Mouse (Mus musculus): Measurements from ENCODE around the gene Hoxb3. TPM values are rescaled to one million over a fixed set of nuclear protein-coding genes. Genes with fewer than 3 reads are reported as not detected.

Gene Hoxb3
- polyA plus RNA-seq, 1 experiment from 2014 or later: not detected

DNA sequence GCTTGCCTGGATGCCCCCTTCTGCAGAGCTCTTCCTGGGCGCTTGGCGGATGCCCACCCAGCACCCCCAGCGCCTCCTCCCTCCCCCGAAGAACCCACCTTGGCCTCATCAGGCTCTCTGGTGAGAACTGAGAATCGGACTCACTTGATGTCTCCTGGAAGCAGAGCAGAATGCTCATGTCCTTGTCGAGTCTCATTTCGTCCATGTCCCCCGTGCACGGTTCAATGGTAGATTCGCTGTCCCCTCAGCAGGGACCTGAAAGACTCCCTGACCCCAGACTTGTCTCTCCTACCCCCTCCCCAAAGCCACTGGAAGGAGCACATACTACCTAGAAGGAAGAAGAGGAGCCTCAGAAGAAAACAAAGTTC lies 22.1 kb upstream of the Hoxb3 start:
- Histone ChIP-seq H3K27ac (ENCODE audit: low read length) (no peak overlapping the region), H3K27me3 (replicated peaks; ENCODE audit: control insufficient read depth, insufficient read depth, low read length) (peaks cover 97% of the 10 kb centered on the region), H3K4me3 (replicated peaks; ENCODE audit: low read length) (no peak overlapping the region), H3K36me3 (ENCODE audit: control insufficient read depth, insufficient read depth) (no peaks in the 10 kb centered on the region), H3K9ac (replicated peaks; ENCODE audit: low read depth, low read length) (no peak overlapping the region), H3K4me1 (replicated peaks; ENCODE audit: control insufficient read depth, insufficient read depth, low read length) (no peaks in the 10 kb centered on the region; the same call in 1 of the 2 replicates), H3K9me3 (ENCODE audit: control insufficient read depth, low read length) (no peaks in the 10 kb centered on the region), H3K4me2 (ENCODE audit: low read length) (no peak overlapping the region)
- no peak for ATAC-seq
- WGBS: 4% methylated on average over 10 of the region's 10 CpGs

- Histone ChIP-seq H3K27me3 (replicated peaks; ENCODE audit: control insufficient read depth, insufficient read depth, low read length) (peaks cover 97% of the 10 kb centered on the region), H3K4me3 (replicated peaks; ENCODE audit: low read length) (no peak overlapping the region), H3K27ac (ENCODE audit: low read length) (no peak overlapping the region), H3K4me1 (replicated peaks; ENCODE audit: control insufficient read depth, insufficient read depth, low read length) (no peaks in the 10 kb centered on the region; the same call in 1 of the 2 replicates), H3K9me3 (ENCODE audit: control insufficient read depth, low read length) (no peaks in the 10 kb centered on the region), H3K36me3 (ENCODE audit: control insufficient read depth, insufficient read depth) (no peaks in the 10 kb centered on the region), H3K4me2 (ENCODE audit: low read length) (no peak overlapping the region), H3K9ac (replicated peaks; ENCODE audit: low read depth, low read length) (no peak overlapping the region)
- 2% methylated on average over 15 of the region's 15 CpGs for WGBS
- no peak for ATAC-seq
Measured at GRCm38 (mm10) chr11:96301837-96302236, 21.3 kb upstream of the Hoxb3 start.

- WGBS: 3% methylated on average over 23 of the region's 23 CpGs
- H3K4me2 ChIP-seq (ENCODE audit: low read length): no peak overlapping the region
- no peak for ATAC-seq
- H3K27me3 ChIP-seq (replicated peaks; ENCODE audit: control insufficient read depth, insufficient read depth, low read length): peaks cover 97% of the 10 kb centered on the region
- H3K4me1 ChIP-seq (replicated peaks; ENCODE audit: control insufficient read depth, insufficient read depth, low read length): no peaks in the 10 kb centered on the region; the same call in 1 of the 2 replicates
- no peak overlapping the region for H3K27ac ChIP-seq (ENCODE audit: low read length)
- no peak overlapping the region for H3K4me3 ChIP-seq (replicated peaks; ENCODE audit: low read length)
- H3K9me3 ChIP-seq (ENCODE audit: control insufficient read depth, low read length): no peaks in the 10 kb centered on the region
- H3K9ac ChIP-seq (replicated peaks; ENCODE audit: low read depth, low read length): no peak overlapping the region
- no peaks in the 10 kb centered on the region for H3K36me3 ChIP-seq (ENCODE audit: control insufficient read depth, insufficient read depth)
Measured at GRCm38 (mm10) chr11:96302381-96303150, 20.6 kb upstream of the Hoxb3 start.

- Histone ChIP-seq H3K4me1 (replicated peaks; ENCODE audit: control insufficient read depth, insufficient read depth, low read length) (no peaks in the 10 kb centered on the region; the same call in 1 of the 2 replicates), H3K27me3 (replicated peaks; ENCODE audit: control insufficient read depth, insufficient read depth, low read length) (peaks cover 97% of the 10 kb centered on the region)
Measured at GRCm38 (mm10) chr11:96303151-96304099, 19.7 kb upstream of the Hoxb3 start, which contains the start of gene Hoxb5. TSS of gene Hoxb5 (plus strand) at chr11:96303336.

DNA sequence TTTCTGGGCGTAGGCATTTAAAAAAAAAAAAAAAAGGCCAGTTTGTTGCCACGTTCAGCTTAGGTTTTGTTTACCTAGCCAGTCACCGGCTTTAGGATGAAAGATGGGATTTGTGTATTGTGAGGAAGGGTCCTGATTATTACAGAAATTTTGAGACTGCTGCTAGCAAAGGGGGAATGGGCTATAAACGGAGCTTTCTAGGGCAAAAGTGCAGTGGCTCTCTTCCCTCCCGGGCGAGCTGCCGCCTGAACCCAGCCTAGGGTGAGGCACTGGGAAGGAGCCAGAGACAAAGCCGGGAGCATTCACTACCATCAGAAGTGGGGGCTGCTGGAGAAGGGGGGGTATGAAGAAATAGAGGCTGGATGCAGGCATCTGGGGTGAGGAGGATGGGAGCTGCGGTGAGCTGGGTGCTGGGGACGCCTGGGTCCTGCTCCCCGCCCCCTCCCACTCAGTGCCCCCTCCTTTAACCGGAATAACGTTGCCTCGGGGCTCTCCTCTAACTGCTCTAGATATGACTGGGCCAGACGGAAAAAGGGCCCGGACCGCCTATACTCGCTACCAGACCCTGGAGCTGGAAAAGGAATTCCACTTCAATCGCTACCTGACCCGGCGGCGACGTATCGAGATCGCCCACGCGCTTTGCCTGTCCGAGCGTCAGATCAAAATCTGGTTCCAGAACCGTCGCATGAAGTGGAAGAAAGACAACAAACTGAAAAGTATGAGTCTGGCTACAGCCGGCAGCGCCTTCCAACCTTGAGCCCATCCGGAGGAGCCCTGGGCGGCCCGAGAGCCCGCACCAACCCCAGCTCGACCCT lies 18.5 kb upstream of the Hoxb3 start:
- H3K4me1 ChIP-seq (replicated peaks; ENCODE audit: control insufficient read depth, insufficient read depth, low read length): no peaks in the 10 kb centered on the region; the same call in 1 of the 2 replicates
- no peak overlapping the region for H3K4me3 ChIP-seq (replicated peaks; ENCODE audit: low read length)
- H3K9me3 ChIP-seq (ENCODE audit: control insufficient read depth, low read length): no peaks in the 10 kb centered on the region
- no peak for ATAC-seq
- 2% methylated on average over 37 of the region's 38 CpGs for WGBS
- peaks cover 100% of the 10 kb centered on the region for H3K27me3 ChIP-seq (replicated peaks; ENCODE audit: control insufficient read depth, insufficient read depth, low read length)
- no peak overlapping the region for H3K4me2 ChIP-seq (ENCODE audit: low read length)
- H3K27ac ChIP-seq (ENCODE audit: low read length): no peak overlapping the region
- H3K36me3 ChIP-seq (ENCODE audit: control insufficient read depth, insufficient read depth): no peaks in the 10 kb centered on the region
- no peak overlapping the region for H3K9ac ChIP-seq (replicated peaks; ENCODE audit: low read depth, low read length)

More at GRCm38 (mm10) chr11:96303151-96304099, 19.7 kb upstream of the Hoxb3 start, which contains the start of gene Hoxb5:
- H3K4me3 ChIP-seq (replicated peaks; ENCODE audit: low read length): no peak within 1 kb of the TSS
- H3K9me3 ChIP-seq (ENCODE audit: control insufficient read depth, low read length): no peaks in the 10 kb centered on the region
- H3K4me2 ChIP-seq (ENCODE audit: low read length): no peak within 1 kb of the TSS
- no peaks in the 10 kb centered on the region for H3K36me3 ChIP-seq (ENCODE audit: control insufficient read depth, insufficient read depth)
- H3K27ac ChIP-seq (ENCODE audit: low read length): no peak within 1 kb of the TSS
- WGBS: 1% methylated on average over 69 of the region's 69 CpGs
- ATAC-seq: no peak
- no peak within 1 kb of the TSS for H3K9ac ChIP-seq (replicated peaks; ENCODE audit: low read depth, low read length)

GRCm38 (mm10) chr11:96305505-96306182 lies 17.5 kb upstream of the Hoxb3 start:
- no peak for ATAC-seq
- Histone ChIP-seq H3K4me3 (replicated peaks; ENCODE audit: low read length) (no peak overlapping the region), H3K36me3 (ENCODE audit: control insufficient read depth, insufficient read depth) (no peaks in the 10 kb centered on the region), H3K4me2 (ENCODE audit: low read length) (no peak overlapping the region), H3K9me3 (ENCODE audit: control insufficient read depth, low read length) (no peaks in the 10 kb centered on the region), H3K27ac (ENCODE audit: low read length) (no peak overlapping the region), H3K27me3 (replicated peaks; ENCODE audit: control insufficient read depth, insufficient read depth, low read length) (peaks cover 100% of the 10 kb centered on the region), H3K4me1 (replicated peaks; ENCODE audit: control insufficient read depth, insufficient read depth, low read length) (no peaks in the 10 kb centered on the region; the same call in 1 of the 2 replicates), H3K9ac (replicated peaks; ENCODE audit: low read depth, low read length) (no peak overlapping the region)
- 25% methylated on average over 6 of the region's 6 CpGs for WGBS

GRCm38 (mm10) chr11:96306183-96306907 lies 16.8 kb upstream of the Hoxb3 start:
- no peak overlapping the region for H3K9ac ChIP-seq (replicated peaks; ENCODE audit: low read depth, low read length)
- ATAC-seq: no peak
- H3K4me3 ChIP-seq (replicated peaks; ENCODE audit: low read length): no peak overlapping the region
- 7% methylated on average over 7 of the region's 7 CpGs for WGBS
- H3K4me2 ChIP-seq (ENCODE audit: low read length): no peak overlapping the region
- no peaks in the 10 kb centered on the region for H3K36me3 ChIP-seq (ENCODE audit: control insufficient read depth, insufficient read depth)
- H3K27ac ChIP-seq (ENCODE audit: low read length): no peak overlapping the region
- peaks cover 100% of the 10 kb centered on the region for H3K27me3 ChIP-seq (replicated peaks; ENCODE audit: control insufficient read depth, insufficient read depth, low read length)
- no peaks in the 10 kb centered on the region; the same call in 1 of the 2 replicates for H3K4me1 ChIP-seq (replicated peaks; ENCODE audit: control insufficient read depth, insufficient read depth, low read length)
- H3K9me3 ChIP-seq (ENCODE audit: control insufficient read depth, low read length): no peaks in the 10 kb centered on the region

GRCm38 (mm10) chr11:96306908-96307269 lies 16.2 kb upstream of the Hoxb3 start:
- H3K4me1 ChIP-seq (replicated peaks; ENCODE audit: control insufficient read depth, insufficient read depth, low read length): no peaks in the 10 kb centered on the region; the same call in 1 of the 2 replicates
- no peak overlapping the region for H3K9ac ChIP-seq (replicated peaks; ENCODE audit: low read depth, low read length)
- peaks cover 100% of the 10 kb centered on the region for H3K27me3 ChIP-seq (replicated peaks; ENCODE audit: control insufficient read depth, insufficient read depth, low read length)
- no peak overlapping the region for H3K4me3 ChIP-seq (replicated peaks; ENCODE audit: low read length)
- H3K4me2 ChIP-seq (ENCODE audit: low read length): no peak overlapping the region
- no peaks in the 10 kb centered on the region for H3K9me3 ChIP-seq (ENCODE audit: control insufficient read depth, low read length)
- WGBS: 2% methylated on average over 13 of the region's 13 CpGs
- no peak overlapping the region for H3K27ac ChIP-seq (ENCODE audit: low read length)
- ATAC-seq: no peak
- H3K36me3 ChIP-seq (ENCODE audit: control insufficient read depth, insufficient read depth): no peaks in the 10 kb centered on the region

All from forebrain, embryonic 16.5 days (tissue).